Mouse (Mus musculus): ENCODE measurements at regions not wholly inside any gene's neighbourhood (a gene's known extent, or its start where the extent isn't known, plus 50 kb on each side); places are given as distances from the start of the nearest gene placed in this dataset.

DNA sequence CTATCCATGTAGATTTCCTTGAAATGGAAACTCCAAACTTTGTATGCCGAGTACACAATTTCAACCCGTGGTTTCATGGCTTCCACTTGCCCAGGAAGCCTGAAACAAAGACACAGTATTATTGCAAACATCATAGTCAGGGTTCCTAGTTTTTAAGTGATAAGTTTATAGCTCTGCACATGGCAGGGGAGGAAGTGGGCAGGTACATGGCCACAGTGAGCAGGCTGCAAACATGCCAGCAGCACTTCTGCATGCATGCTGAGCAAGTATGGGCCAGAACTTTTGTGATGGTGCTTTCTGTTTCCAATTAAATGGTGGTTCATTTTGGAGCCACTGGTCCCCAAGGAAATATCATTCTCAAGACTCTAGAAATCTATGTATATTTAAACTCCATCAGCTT lies 431.7 kb upstream of the Vrk2 start:
- TF ChIP-seq CTCF (IDR thresholded peaks at IDR 0.05; ENCODE audit: low read depth) (no peak), EP300 (IDR thresholded peaks at IDR 0.05; ENCODE audit: low read depth) (no peak)

Measured in heart, postnatal 0 days (tissue).